Mouse (Mus musculus) embryonic fibroblast, embryonic 13.5 days (primary cell): ENCODE measurements around the gene D630045J12Rik.

ENCODE experiments used
- CTCF ChIP-seq: IDR thresholded peaks from 2 replicates; pipeline ENCODE4 v1.5.1; 2011; ENCODE audit warnings: mild to moderate bottlenecking, control low read depth, low read length, moderate library complexity, borderline replicate concordance; ENCODE audit not compliant: insufficient read depth
- POLR2A ChIP-seq: IDR thresholded peaks from 2 replicates; pipeline ENCODE4 v1.6.1; 2011; ENCODE audit warnings: low read depth, mild to moderate bottlenecking, control low read depth, low read length, moderate library complexity

GRCm38 (mm10) chr6:38292871-38293646 lies 39.2 kb upstream of the D630045J12Rik start:
- TF ChIP-seq CTCF (no peak), POLR2A (no peak)
